Mouse (Mus musculus): Measurements from ENCODE around the gene Plekhg1. TPM values are rescaled to one million over a fixed set of nuclear protein-coding genes. Genes with fewer than 3 reads are reported as not detected.

Plekhg1 gene
- polyA plus RNA-seq, 1 experiment from 2014 or later = 9.8 TPM

DNA sequence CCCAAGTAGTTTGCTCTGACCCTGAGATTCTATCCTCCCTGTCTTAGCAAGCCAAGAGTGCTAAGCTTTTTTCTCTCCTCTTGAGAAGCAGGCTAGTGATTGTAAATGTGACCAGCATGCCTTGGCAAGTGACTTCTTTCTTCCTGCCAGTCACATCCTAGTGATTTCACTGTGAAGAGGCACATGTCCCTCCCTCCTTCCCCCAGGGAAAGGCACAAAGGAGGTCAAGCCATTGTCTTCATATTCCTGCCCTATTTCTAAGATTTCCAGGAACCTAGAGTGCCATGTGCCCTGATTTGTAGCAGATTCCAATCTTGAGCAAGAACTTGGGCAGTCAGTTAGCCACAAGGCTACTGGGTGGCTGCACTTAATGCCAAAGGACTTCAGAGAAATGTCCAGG lies 191.7 kb downstream of the Plekhg1 start:
- DNase-seq (ENCODE audit: low spot score) (no peak), ATAC-seq (replicated peaks; ENCODE audit: low FRiP score, low TSS enrichment, low read depth) (no peak)
- Histone ChIP-seq H3K36me3 (ENCODE audit: control insufficient read depth, insufficient read depth, low read length) (peaks cover 3% of the 10 kb centered on the region; the same call in 1 of the 2 replicates), H3K9ac (ENCODE audit: low read length) (no peak overlapping the region), H3K4me1 (replicated peaks; ENCODE audit: control insufficient read depth, insufficient read depth, low read length) (no peaks in the 10 kb centered on the region), H3K27ac (ENCODE audit: low read depth) (no peak overlapping the region), H3K4me2 (ENCODE audit: low read length) (no peak overlapping the region), H3K27me3 (replicated peaks; ENCODE audit: control insufficient read depth, insufficient read depth, low read length) (no peaks in the 10 kb centered on the region), H3K9me3 (ENCODE audit: control insufficient read depth, low read length) (no peaks in the 10 kb centered on the region), H3K4me3 (ENCODE audit: low read depth, low read length) (no peak overlapping the region)

DNA sequence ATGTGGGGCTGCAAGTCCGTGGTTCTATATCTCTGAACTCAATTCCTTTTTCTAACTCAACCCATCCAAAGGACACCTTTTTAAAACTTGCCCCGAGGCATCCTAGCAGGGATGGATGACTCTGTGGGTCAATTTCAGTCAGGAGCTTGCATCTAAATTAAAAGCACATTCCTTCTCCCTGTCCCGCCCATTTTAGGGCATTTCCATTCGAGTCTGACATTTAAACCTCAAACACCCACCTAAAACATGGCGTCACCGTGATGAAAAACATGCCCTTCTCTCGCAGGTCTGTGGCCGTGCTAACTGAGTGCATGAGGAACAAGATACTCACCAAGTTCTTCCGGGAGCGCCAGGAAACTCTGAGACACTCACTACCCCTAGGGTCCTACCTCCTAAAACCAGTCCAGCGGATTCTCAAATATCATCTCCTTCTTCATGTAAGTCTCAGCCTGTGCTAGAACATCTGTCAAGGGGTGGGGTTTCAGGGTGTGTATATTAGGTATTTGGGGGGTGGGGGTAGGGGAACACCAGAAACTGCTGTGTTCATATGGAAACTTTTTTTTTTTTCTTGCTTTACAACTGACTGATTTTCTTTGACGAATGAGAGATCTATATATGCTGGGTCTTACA lies 193.3 kb downstream of the Plekhg1 start:
- no peak for DNase-seq (ENCODE audit: low spot score)
- Histone ChIP-seq H3K27me3 (replicated peaks; ENCODE audit: control insufficient read depth, insufficient read depth, low read length) (no peaks in the 10 kb centered on the region), H3K9me3 (ENCODE audit: control insufficient read depth, low read length) (no peaks in the 10 kb centered on the region), H3K4me2 (ENCODE audit: low read length) (no peak overlapping the region), H3K36me3 (ENCODE audit: control insufficient read depth, insufficient read depth, low read length) (peaks cover 9% of the 10 kb centered on the region; the same call in 1 of the 2 replicates), H3K4me3 (ENCODE audit: low read depth, low read length) (no peak overlapping the region), H3K9ac (ENCODE audit: low read length) (no peak overlapping the region), H3K4me1 (replicated peaks; ENCODE audit: control insufficient read depth, insufficient read depth, low read length) (no peaks in the 10 kb centered on the region), H3K27ac (ENCODE audit: low read depth) (no peak overlapping the region)
- no peak for ATAC-seq (replicated peaks; ENCODE audit: low FRiP score, low TSS enrichment, low read depth)
- WGBS = 58% methylated on average over 12 of the region's 12 CpGs

- Histone ChIP-seq H3K4me1 (replicated peaks; ENCODE audit: control insufficient read depth, insufficient read depth, low read length) (0 out of 2 replicates have a peak, but pooled peaks cover 8% of the 10 kb centered on the region), H3K27me3 (replicated peaks; ENCODE audit: control insufficient read depth, insufficient read depth, low read length) (no peaks in the 10 kb centered on the region), H3K4me3 (ENCODE audit: low read depth, low read length) (no peak overlapping the region), H3K27ac (ENCODE audit: low read depth) (no peak overlapping the region), H3K9ac (ENCODE audit: low read length) (no peak overlapping the region), H3K36me3 (ENCODE audit: control insufficient read depth, insufficient read depth, low read length) (peaks cover 11% of the 10 kb centered on the region), H3K4me2 (ENCODE audit: low read length) (no peak overlapping the region), H3K9me3 (ENCODE audit: control insufficient read depth, low read length) (no peaks in the 10 kb centered on the region)
- DNase-seq (ENCODE audit: low spot score) (no peak), ATAC-seq (replicated peaks; ENCODE audit: low FRiP score, low TSS enrichment, low read depth) (no peak)
Observed at GRCm38 (mm10) chr10:3936864-3937263, 196.7 kb downstream of the Plekhg1 start.

DNA sequence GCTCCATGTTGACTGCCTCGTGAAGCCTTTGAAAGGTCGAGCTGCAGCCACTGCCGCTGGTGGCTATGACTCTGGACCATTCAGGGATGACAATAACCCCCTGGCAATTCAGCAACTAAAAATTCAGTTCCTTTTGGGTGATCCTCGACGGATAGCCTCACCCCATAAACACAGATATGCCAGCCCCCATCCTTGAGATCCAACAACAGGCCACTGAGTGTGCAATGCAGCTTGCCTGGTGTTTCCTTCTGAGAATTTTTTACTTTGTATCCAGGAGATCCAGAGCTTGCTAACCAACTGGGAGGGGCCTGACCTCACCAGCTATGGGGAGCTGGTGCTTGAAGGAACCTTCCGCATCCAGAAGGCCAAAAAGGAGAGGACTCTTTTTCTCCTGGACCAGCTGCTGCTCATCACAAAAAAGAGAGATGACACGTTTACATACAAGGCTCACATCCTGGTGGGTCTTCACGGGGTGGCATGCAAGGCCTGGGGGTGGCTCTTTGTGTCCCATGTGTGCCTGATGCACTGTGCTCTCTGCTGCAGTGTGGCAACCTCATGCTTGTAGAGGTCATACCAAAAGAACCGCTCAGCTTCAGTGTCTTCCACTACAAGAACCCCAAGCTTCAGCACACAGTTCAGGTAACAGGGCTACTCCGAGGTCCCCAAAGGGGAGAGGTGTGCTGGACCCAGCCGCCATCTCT lies 199.9 kb downstream of the Plekhg1 start:
- H3K4me2 ChIP-seq (ENCODE audit: low read length) = no peak overlapping the region
- ATAC-seq (replicated peaks; ENCODE audit: low FRiP score, low TSS enrichment, low read depth) (no peak), DNase-seq (ENCODE audit: low spot score) (no peak)
- H3K36me3 ChIP-seq (ENCODE audit: control insufficient read depth, insufficient read depth, low read length) = peaks cover 15% of the 10 kb centered on the region
- no peaks in the 10 kb centered on the region for H3K9me3 ChIP-seq (ENCODE audit: control insufficient read depth, low read length)
- WGBS = 84% methylated on average over 11 of the region's 11 CpGs
- no peak overlapping the region for H3K9ac ChIP-seq (ENCODE audit: low read length)
- 0 out of 2 replicates have a peak, but pooled peaks cover 8% of the 10 kb centered on the region for H3K4me1 ChIP-seq (replicated peaks; ENCODE audit: control insufficient read depth, insufficient read depth, low read length)
- H3K4me3 ChIP-seq (ENCODE audit: low read depth, low read length) = no peak overlapping the region
- H3K27me3 ChIP-seq (replicated peaks; ENCODE audit: control insufficient read depth, insufficient read depth, low read length) = no peaks in the 10 kb centered on the region
- no peak overlapping the region for H3K27ac ChIP-seq (ENCODE audit: low read depth)

DNA sequence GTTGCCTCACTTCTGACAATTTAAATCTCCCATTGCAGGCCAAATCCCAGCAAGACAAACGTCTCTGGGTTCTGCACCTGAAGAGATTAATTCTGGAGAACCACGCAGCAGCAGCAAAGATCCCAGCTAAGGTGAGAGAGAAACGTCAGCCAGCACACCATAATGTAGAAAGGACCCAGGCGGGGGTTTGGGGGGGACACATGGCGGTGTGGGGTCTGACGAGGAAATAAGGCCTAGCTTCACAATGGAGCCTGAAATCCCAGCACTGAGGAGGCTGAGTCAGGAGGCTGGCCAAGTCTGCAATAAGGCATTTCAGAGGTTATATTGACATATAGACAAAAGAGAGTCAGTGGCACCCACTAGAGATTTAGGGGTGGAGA lies 200.4 kb downstream of the Plekhg1 start:
- WGBS = 92% methylated on average over 6 of the region's 6 CpGs
- DNase-seq (ENCODE audit: low spot score) = no peak

GRCm38 (mm10) chr10:3941054-3941757 lies 201.0 kb downstream of the Plekhg1 start:
- DNase-seq (ENCODE audit: low spot score) (peak; percentile 57), ATAC-seq (replicated peaks; ENCODE audit: low FRiP score, low TSS enrichment, low read depth) (peak; percentile 54; the same call in 1 of the 2 replicates)
- Histone ChIP-seq H3K36me3 (ENCODE audit: control insufficient read depth, insufficient read depth, low read length) (peaks cover 19% of the 10 kb centered on the region), H3K4me3 (ENCODE audit: low read depth, low read length) (no peak overlapping the region), H3K4me2 (ENCODE audit: low read length) (no peak overlapping the region), H3K9ac (ENCODE audit: low read length) (no peak overlapping the region), H3K27ac (ENCODE audit: low read depth) (peak overlapping the region; percentile 12), H3K4me1 (replicated peaks; ENCODE audit: control insufficient read depth, insufficient read depth, low read length) (0 out of 2 replicates have a peak, but pooled peaks cover 8% of the 10 kb centered on the region), H3K9me3 (ENCODE audit: control insufficient read depth, low read length) (no peaks in the 10 kb centered on the region), H3K27me3 (replicated peaks; ENCODE audit: control insufficient read depth, insufficient read depth, low read length) (no peaks in the 10 kb centered on the region)
- WGBS = 31% methylated on average over 11 of the region's 11 CpGs

More for the DNA sequence above, 200.4 kb downstream of the Plekhg1 start:
- peak overlapping the region; percentile 12; the same call in 1 of the 2 replicates for H3K27ac ChIP-seq (ENCODE audit: low read depth)
- H3K9ac ChIP-seq (ENCODE audit: low read length) = no peak overlapping the region
- no peaks in the 10 kb centered on the region for H3K27me3 ChIP-seq (replicated peaks; ENCODE audit: control insufficient read depth, insufficient read depth, low read length)
- no peaks in the 10 kb centered on the region for H3K9me3 ChIP-seq (ENCODE audit: control insufficient read depth, low read length)
- 0 out of 2 replicates have a peak, but pooled peaks cover 8% of the 10 kb centered on the region for H3K4me1 ChIP-seq (replicated peaks; ENCODE audit: control insufficient read depth, insufficient read depth, low read length)
- H3K36me3 ChIP-seq (ENCODE audit: control insufficient read depth, insufficient read depth, low read length) = peaks cover 19% of the 10 kb centered on the region
- no peak overlapping the region for H3K4me3 ChIP-seq (ENCODE audit: low read depth, low read length)
- H3K4me2 ChIP-seq (ENCODE audit: low read length) = no peak overlapping the region
- ATAC-seq (replicated peaks; ENCODE audit: low FRiP score, low TSS enrichment, low read depth) = no peak

DNA sequence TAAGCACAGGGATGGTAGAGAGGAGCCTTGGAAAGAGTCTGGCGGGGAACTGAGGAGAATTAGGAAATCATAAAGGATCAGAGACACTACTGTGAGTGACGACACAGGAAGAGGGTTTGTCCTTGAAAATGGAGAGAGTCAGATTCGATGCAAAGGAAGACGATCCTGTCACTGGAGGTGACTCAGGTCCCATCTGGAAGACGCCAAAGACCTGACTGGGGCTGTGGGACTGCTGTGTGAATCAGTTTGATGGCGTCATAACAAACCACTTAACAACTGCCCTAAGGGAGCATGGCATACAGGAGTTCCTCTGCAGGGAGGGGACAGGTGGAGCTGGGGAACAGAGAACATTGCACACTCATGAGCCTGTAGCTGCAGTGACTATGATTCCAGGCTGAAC lies 202.1 kb downstream of the Plekhg1 start:
- Histone ChIP-seq H3K4me1 (replicated peaks; ENCODE audit: control insufficient read depth, insufficient read depth, low read length) (0 out of 2 replicates have a peak, but pooled peaks cover 8% of the 10 kb centered on the region), H3K9ac (ENCODE audit: low read length) (no peak overlapping the region), H3K9me3 (ENCODE audit: control insufficient read depth, low read length) (no peaks in the 10 kb centered on the region), H3K27ac (ENCODE audit: low read depth) (no peak overlapping the region), H3K4me2 (ENCODE audit: low read length) (no peak overlapping the region), H3K27me3 (replicated peaks; ENCODE audit: control insufficient read depth, insufficient read depth, low read length) (no peaks in the 10 kb centered on the region), H3K36me3 (ENCODE audit: control insufficient read depth, insufficient read depth, low read length) (peaks cover 22% of the 10 kb centered on the region), H3K4me3 (ENCODE audit: low read depth, low read length) (no peak overlapping the region)
- 70% methylated on average over 6 of the region's 6 CpGs for WGBS
- ATAC-seq (replicated peaks; ENCODE audit: low FRiP score, low TSS enrichment, low read depth) (no peak), DNase-seq (ENCODE audit: low spot score) (no peak)

DNA sequence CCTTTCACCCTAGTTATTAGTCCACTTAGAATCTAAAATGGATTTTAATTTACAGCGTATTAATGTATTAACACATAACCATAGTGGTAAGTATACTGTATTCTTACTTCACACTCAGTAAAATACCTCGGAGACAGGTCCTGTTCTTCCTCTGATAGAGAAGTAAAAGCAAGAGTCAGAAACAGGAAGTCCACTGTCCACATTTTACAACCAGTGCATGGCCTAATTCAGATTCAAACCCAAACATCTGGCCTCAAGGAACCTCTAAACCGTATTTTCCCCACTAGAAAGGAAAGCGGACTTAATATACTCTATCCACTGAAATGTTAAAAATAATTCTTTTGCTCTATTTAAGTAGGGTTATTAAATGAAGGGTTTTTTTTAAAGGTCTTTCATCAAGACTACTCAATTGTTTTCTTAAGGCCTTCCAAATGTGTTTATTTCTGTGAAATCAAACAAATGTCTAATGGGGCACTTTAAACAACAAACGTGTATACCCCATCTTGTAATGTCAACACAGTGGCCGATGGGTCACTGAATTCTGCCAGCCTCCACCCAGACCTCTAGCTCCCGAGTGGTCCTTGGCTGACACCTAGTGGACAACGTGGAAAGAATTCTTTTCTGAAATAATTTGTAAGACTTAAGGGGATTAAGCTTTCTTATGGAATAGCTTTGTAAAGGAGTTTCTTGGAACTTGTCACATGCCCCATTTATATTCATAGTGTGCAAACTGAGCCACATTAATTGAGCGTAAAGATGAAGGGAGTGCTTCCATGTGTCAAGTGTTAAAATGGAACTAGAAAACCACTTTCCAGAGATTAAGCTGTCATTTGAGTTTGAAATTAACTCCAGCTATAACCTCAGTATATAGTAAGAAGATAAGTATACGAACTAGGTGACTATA lies 203.6 kb downstream of the Plekhg1 start:
- DNase-seq (ENCODE audit: low spot score) (peak; percentile 75), ATAC-seq (replicated peaks; ENCODE audit: low FRiP score, low TSS enrichment, low read depth) (0 out of 2 replicates have a peak, but pooled peaks have one; percentile 57)
- WGBS = 28% methylated on average over 10 of the region's 10 CpGs
- Histone ChIP-seq H3K4me3 (ENCODE audit: low read depth, low read length) (no peak overlapping the region), H3K9ac (ENCODE audit: low read length) (no peak overlapping the region), H3K27me3 (replicated peaks; ENCODE audit: control insufficient read depth, insufficient read depth, low read length) (no peaks in the 10 kb centered on the region), H3K9me3 (ENCODE audit: control insufficient read depth, low read length) (no peaks in the 10 kb centered on the region), H3K4me1 (replicated peaks; ENCODE audit: control insufficient read depth, insufficient read depth, low read length) (0 out of 2 replicates have a peak, but pooled peaks cover 8% of the 10 kb centered on the region), H3K4me2 (ENCODE audit: low read length) (no peak overlapping the region), H3K36me3 (ENCODE audit: control insufficient read depth, insufficient read depth, low read length) (peaks cover 22% of the 10 kb centered on the region; the same call in 1 of the 2 replicates), H3K27ac (ENCODE audit: low read depth) (no peak overlapping the region)
